Mouse (Mus musculus) thymus, adult 2 months (tissue): ENCODE data around the gene Sfta2.

Experiments used
- CTCF ChIP-seq: fragments of 200-500 bp; IDR thresholded peaks from 2 replicates; pipeline ENCODE4 v1.5.1; 2012; ENCODE audit warnings: mild to moderate bottlenecking, control low read depth, low read length, moderate library complexity, borderline replicate concordance; ENCODE audit not compliant: control insufficient read depth, poor library complexity, insufficient read depth; ENCODE audit errors: extremely low read depth
- POLR2A ChIP-seq: fragments of 200-500 bp; IDR thresholded peaks from 2 replicates; pipeline ENCODE4 v1.6.1; 2012; ENCODE audit warnings: mild to moderate bottlenecking, low read length, control low read depth, moderate library complexity; ENCODE audit not compliant: control insufficient read depth, poor library complexity, insufficient read depth; ENCODE audit errors: extremely low read depth

GRCm38 (mm10) chr17:35554321-35554720, 47.0 kb upstream of the Sfta2 start:
- TF ChIP-seq CTCF = no peak
- TF ChIP-seq POLR2A = no peak
